Mouse (Mus musculus) E14TG2a.4 (cell line): ENCODE data around the gene Morn3.
A peak's percentile ranks its signal among the peaks of the same experiment; 100 is the strongest.

Experiments
- H3K27me3 ChIP-seq: 2 replicates; pipeline ENCODE4 v1.6.1; 2014; ENCODE audit warnings: low read length, control low read depth; ENCODE audit not compliant: insufficient read depth
- H3K36me3 ChIP-seq: 2 replicates; pipeline ENCODE4 v1.6.1; 2014; ENCODE audit warnings: low read length, control low read depth; ENCODE audit not compliant: insufficient read depth
- H3K4me1 ChIP-seq: replicated peaks from 2 replicates; pipeline ENCODE4 v1.6.1; 2014; ENCODE audit warnings: low read depth, low read length, control low read depth
- H3K4me3 ChIP-seq: replicated peaks from 2 replicates; pipeline ENCODE4 v1.5.1; 2014; ENCODE audit warnings: mild to moderate bottlenecking, low read length
- H3K9me3 ChIP-seq: 2 replicates; pipeline ENCODE4 v1.6.1; 2014; ENCODE audit warnings: low read length, control low read depth
- CTCF ChIP-seq: conservative IDR thresholded peaks from 2 replicates; pipeline ENCODE4 v1.5.1; 2014; ENCODE audit warnings: low read length
- NANOG ChIP-seq: IDR thresholded peaks from 2 replicates; pipeline ENCODE4 v1.6.1; 2014; ENCODE audit warnings: borderline replicate concordance, low read length, mixed read lengths
- POU5F1 ChIP-seq: IDR thresholded peaks from 2 replicates; pipeline ENCODE4 v1.6.1; 2014; ENCODE audit warnings: low read length, borderline replicate concordance

Morn3 gene

GRCm38 (mm10) chr5:123080510-123080909 is 33.7 kb upstream of the Morn3 start:
- Histone ChIP-seq H3K27me3 (peaks cover 17% of the 10 kb centered on the region), H3K4me1 (peaks cover 32% of the 10 kb centered on the region), H3K4me3 (no peak overlapping the region), H3K9me3 (peaks cover 9% of the 10 kb centered on the region), H3K36me3 (no peaks in the 10 kb centered on the region)
- TF ChIP-seq NANOG = no peak
- TF ChIP-seq CTCF = peak; percentile 36
- TF ChIP-seq POU5F1 = no peak

DNA sequence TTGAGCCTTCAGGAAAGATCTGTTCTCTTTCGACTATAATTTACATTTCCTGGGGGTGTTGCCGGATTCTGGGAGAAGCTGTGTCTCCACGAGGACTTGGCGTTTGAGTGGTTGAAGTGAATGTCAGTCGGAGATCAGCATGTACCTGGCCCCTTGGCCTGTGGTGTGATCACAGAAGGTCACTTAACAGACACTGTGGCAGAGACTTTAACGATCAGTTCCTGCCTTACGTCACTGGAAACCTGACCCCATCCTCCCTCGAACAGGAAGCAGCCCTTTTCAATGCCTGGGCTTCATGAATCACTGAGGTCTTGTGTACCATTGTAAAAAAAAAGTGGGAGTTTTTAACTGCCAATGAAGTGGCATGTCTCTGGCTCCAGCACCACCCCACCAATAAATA is 33.2 kb upstream of the Morn3 start:
- Histone ChIP-seq H3K9me3 (peaks cover 9% of the 10 kb centered on the region), H3K27me3 (peaks cover 17% of the 10 kb centered on the region), H3K36me3 (no peaks in the 10 kb centered on the region), H3K4me1 (peaks cover 33% of the 10 kb centered on the region), H3K4me3 (no peak overlapping the region)
- no peak for TF ChIP-seq CTCF
- TF ChIP-seq NANOG = no peak
- no peak for TF ChIP-seq POU5F1

DNA sequence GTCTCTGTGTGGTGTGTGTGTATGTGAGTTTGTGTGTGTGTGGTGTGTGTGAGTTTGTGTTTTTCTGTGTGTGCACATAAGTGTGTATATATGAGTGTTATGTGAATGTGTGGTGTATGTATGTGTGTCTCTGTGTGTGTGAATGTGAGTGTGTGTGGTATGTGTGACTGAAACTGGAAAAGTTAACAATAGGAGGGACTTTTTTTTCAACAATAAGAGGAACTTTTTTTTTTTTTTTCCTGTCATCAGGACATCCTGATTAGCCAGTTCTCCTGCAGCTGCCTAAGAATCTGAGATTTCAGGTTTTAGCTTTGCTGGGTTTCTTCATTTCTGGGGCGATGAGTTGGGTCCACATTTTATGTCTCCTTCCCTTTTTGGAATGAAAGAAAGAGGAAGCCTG is 32.8 kb upstream of the Morn3 start:
- Histone ChIP-seq H3K36me3 (no peaks in the 10 kb centered on the region), H3K4me1 (peaks cover 28% of the 10 kb centered on the region), H3K27me3 (peaks cover 17% of the 10 kb centered on the region), H3K4me3 (no peak overlapping the region), H3K9me3 (peaks cover 9% of the 10 kb centered on the region)
- no peak for TF ChIP-seq POU5F1
- no peak for TF ChIP-seq NANOG
- no peak for TF ChIP-seq CTCF

DNA sequence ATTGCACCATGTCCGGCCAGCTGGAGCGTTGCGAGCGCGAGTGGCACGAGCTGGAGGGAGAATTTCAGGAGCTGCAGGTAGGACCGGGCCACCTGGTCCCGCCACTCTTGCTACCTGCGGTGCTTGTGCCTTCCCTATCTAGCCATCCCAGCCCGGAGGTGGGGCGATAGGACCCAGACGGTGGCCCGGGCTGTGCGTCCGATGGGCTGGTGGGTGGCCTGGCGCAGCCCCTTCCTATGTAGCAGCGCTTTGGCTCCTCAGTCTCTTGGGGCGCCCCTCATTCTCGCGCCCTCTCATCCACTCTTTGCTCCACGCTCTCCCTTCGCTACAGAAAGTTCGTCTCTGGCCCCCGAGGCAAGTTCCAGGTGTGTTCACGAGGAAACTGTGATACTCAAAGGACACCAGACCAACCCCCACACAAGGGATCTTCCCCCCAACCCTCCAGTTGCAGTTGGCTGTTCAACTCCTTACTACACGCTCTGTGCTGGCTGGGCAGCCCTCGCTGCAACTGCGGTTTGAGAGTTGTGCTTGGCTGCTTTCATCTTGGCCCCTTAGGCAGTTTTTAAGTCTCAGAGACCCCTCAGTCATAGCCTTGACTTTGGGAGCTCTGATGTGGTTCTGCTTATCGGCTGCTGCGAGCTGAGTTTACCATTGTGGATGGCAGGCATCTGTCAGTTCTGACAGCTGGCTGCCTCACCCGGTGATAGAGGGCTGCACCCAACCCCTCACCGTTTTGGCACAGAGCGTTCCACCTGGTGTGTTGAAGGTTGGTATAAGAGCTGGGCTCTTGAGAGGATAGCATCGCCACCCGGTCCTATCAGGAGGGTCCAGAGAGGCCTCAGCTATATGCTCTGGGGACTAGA is 29.8 kb upstream of the Morn3 start:
- Histone ChIP-seq H3K27me3 (peaks cover 23% of the 10 kb centered on the region), H3K4me3 (peak overlapping the region; percentile 92), H3K4me1 (peaks cover 27% of the 10 kb centered on the region), H3K36me3 (no peaks in the 10 kb centered on the region), H3K9me3 (peaks cover 9% of the 10 kb centered on the region)
- TF ChIP-seq CTCF = no peak
- TF ChIP-seq NANOG = no peak

- peaks cover 23% of the 10 kb centered on the region for H3K27me3 ChIP-seq
- H3K9me3 ChIP-seq = peaks cover 9% of the 10 kb centered on the region
- TF ChIP-seq POU5F1 (no peak), CTCF (no peak), NANOG (no peak)
- H3K36me3 ChIP-seq = no peaks in the 10 kb centered on the region
- H3K4me1 ChIP-seq = peaks cover 27% of the 10 kb centered on the region
- peak overlapping the region; percentile 92 for H3K4me3 ChIP-seq
These were observed 29.0 kb upstream of the Morn3 start for GRCm38 (mm10) chr5:123075576-123076418.

GRCm38 (mm10) chr5:123068714-123069113 is 21.9 kb upstream of the Morn3 start:
- TF ChIP-seq POU5F1 (no peak), CTCF (no peak)
- Histone ChIP-seq H3K36me3 (no peaks in the 10 kb centered on the region), H3K4me3 (no peak overlapping the region), H3K9me3 (no peaks in the 10 kb centered on the region), H3K27me3 (peaks cover 6% of the 10 kb centered on the region; the same call in 1 of the 2 replicates), H3K4me1 (peaks cover 13% of the 10 kb centered on the region)

GRCm38 (mm10) chr5:123068115-123068514 is 21.3 kb upstream of the Morn3 start, which contains the start of gene Tmem120b:
TSS of gene Tmem120b (plus strand) at chr5:123068415.
- Histone ChIP-seq H3K27me3 (peaks cover 6% of the 10 kb centered on the region; the same call in 1 of the 2 replicates), H3K4me1 (peaks cover 13% of the 10 kb centered on the region), H3K9me3 (no peaks in the 10 kb centered on the region), H3K4me3 (no peak within 1 kb of the TSS), H3K36me3 (no peaks in the 10 kb centered on the region)
- no peak for TF ChIP-seq CTCF
- no peak for TF ChIP-seq NANOG
- TF ChIP-seq POU5F1 = no peak

- Histone ChIP-seq H3K4me1 (peaks cover 13% of the 10 kb centered on the region), H3K27me3 (peaks cover 6% of the 10 kb centered on the region; the same call in 1 of the 2 replicates), H3K36me3 (no peaks in the 10 kb centered on the region), H3K4me3 (no peak overlapping the region), H3K9me3 (no peaks in the 10 kb centered on the region)
- TF ChIP-seq POU5F1 (no peak), NANOG (no peak), CTCF (peak; percentile 26; the same call in 1 of the 2 replicates)
These were observed 20.7 kb upstream of the Morn3 start for GRCm38 (mm10) chr5:123067395-123067995.
